Mouse (Mus musculus) midbrain, postnatal 0 days (tissue): ENCODE results near the gene Aplp2. TPM values are rescaled to one million over a fixed set of nuclear protein-coding genes. Genes with fewer than 3 reads are reported as not detected.

ENCODE experiments used
- ATAC-seq: fragments of 200-750 bp; cut with Nextera tagmentation; 2 replicates; pipeline ENCODE4 v1.8.0; 2017; ENCODE audit warnings: moderate number of reproducible peaks, mild to moderate bottlenecking, moderate TSS enrichment, moderate library complexity; ENCODE audit not compliant: low FRiP score
- DNase-seq: peaks from one replicate; pipeline ENCODE4 v3.0.0-alpha.2; 2015; ENCODE audit warnings: low spot score
- H3K27ac ChIP-seq: fragments of 300-500 bp; sonication (generic); 2 replicates; pipeline ENCODE4 v1.5.1; 2014; ENCODE audit warnings: low read depth, mild to moderate bottlenecking, low read length, mixed read lengths
- H3K27me3 ChIP-seq: fragments of 300-500 bp; sonication (generic); 2 replicates; pipeline ENCODE4 v1.6.1; 2014; ENCODE audit warnings: low read length, control low read depth, mixed read lengths; ENCODE audit not compliant: insufficient read depth
- H3K36me3 ChIP-seq: fragments of 300-500 bp; sonication (generic); 2 replicates; pipeline ENCODE4 v1.6.1; 2014; ENCODE audit warnings: low read length, control low read depth, mixed read lengths; ENCODE audit not compliant: insufficient read depth
- H3K4me1 ChIP-seq: fragments of 300-500 bp; sonication (generic); 2 replicates; pipeline ENCODE4 v1.6.1; 2014; ENCODE audit warnings: mild to moderate bottlenecking, control low read depth, antibody characterized with exemption, low read length, mixed read lengths; ENCODE audit not compliant: insufficient read depth
- H3K4me2 ChIP-seq: fragments of 300-500 bp; sonication (generic); 2 replicates; pipeline ENCODE4 v1.6.1; 2014; ENCODE audit warnings: low read depth, mild to moderate bottlenecking, low read length, mixed read lengths; ENCODE audit not compliant: poor library complexity, severe bottlenecking
- H3K4me3 ChIP-seq: fragments of 300-500 bp; sonication (generic); 2 replicates; pipeline ENCODE4 v1.5.1; 2014; ENCODE audit warnings: low read depth, mild to moderate bottlenecking, low read length, moderate library complexity
- H3K9ac ChIP-seq: fragments of 300-500 bp; sonication (generic); replicated peaks from 2 replicates; pipeline ENCODE4 v1.6.1; 2014; ENCODE audit warnings: mild to moderate bottlenecking, low read length, moderate library complexity, mixed read lengths; ENCODE audit not compliant: poor library complexity, severe bottlenecking
- H3K9me3 ChIP-seq: fragments of 300-500 bp; sonication (generic); 2 replicates; pipeline ENCODE4 v1.6.1; 2016; ENCODE audit warnings: low read length, control low read depth
- CTCF ChIP-seq: IDR thresholded peaks from 2 replicates; pipeline ENCODE4 v1.5.1; 2016; ENCODE audit warnings: antibody characterized with exemption, mild to moderate bottlenecking
- WGBS: fragments of 180-500 bp; shearing (Covaris S2); extraction: QIAGEN DNeasy Blood & Tissue Kit; methylation state at CpG from one replicate; pipeline ENCODE4 v1.1.7; 2014; 5-methylcytosine and 5-hydroxymethylcytosine counted together
- polyA plus RNA-seq: library from polyadenylated mRNA; unstranded; fragments of >200 nt; fragmentation: Nextera tagmentation; extraction: Ambion mirVana; gene quantifications from 2 replicates; pipeline ENCODE4 v1.2.1, GENCODE M21; 2015
- total RNA-seq: library from RNA; depleted of rRNA; stranded (reverse); fragments of >200 nt; gene quantifications from 2 replicates; pipeline ENCODE4 v1.2.3, GENCODE M21; 2014; rRNA removed

Gene Aplp2
- total RNA-seq = 379 and 425 TPM in 2 replicates
- 406 and 441 TPM in 2 replicates for polyA plus RNA-seq

- Histone ChIP-seq H3K27ac (peak within 1 kb of the TSS; percentile 92), H3K4me2 (peak within 1 kb of the TSS; percentile 93), H3K27me3 (no peaks in the 10 kb centered on the region), H3K4me3 (peak within 1 kb of the TSS; percentile 73), H3K4me1 (no peaks in the 10 kb centered on the region; the same call in 1 of the 2 replicates), H3K36me3 (no peaks in the 10 kb centered on the region), H3K9ac (peak within 1 kb of the TSS; percentile 70), H3K9me3 (no peaks in the 10 kb centered on the region)
- peak; percentile 9 for TF ChIP-seq CTCF
- peak; percentile 99 for ATAC-seq
- 1% methylated on average over 61 of the region's 63 CpGs for WGBS
- peak; percentile 99 for DNase-seq
Observed at GRCm38 (mm10) chr9:31211690-31212499, at the start of gene Aplp2. Gene Aplp2 (minus strand): TSS chr9:31211815.

GRCm38 (mm10) chr9:31260219-31260618 lies 48.6 kb upstream of the Aplp2 start:
- H3K36me3 ChIP-seq = no peaks in the 10 kb centered on the region
- H3K4me1 ChIP-seq = no peaks in the 10 kb centered on the region
- H3K27me3 ChIP-seq = no peaks in the 10 kb centered on the region
- ATAC-seq (no peak), DNase-seq (no peak)
- H3K9ac ChIP-seq = no peak overlapping the region
- WGBS = 77% methylated on average over 4 of the region's 4 CpGs
- H3K9me3 ChIP-seq = no peaks in the 10 kb centered on the region
- no peak overlapping the region for H3K27ac ChIP-seq
- no peak overlapping the region for H3K4me3 ChIP-seq
- no peak for TF ChIP-seq CTCF
- H3K4me2 ChIP-seq = no peak overlapping the region

GRCm38 (mm10) chr9:31258237-31258636 lies 46.6 kb upstream of the Aplp2 start:
- 71% methylated on average over 3 of the region's 3 CpGs for WGBS
- Histone ChIP-seq H3K4me1 (no peaks in the 10 kb centered on the region), H3K9ac (no peak overlapping the region), H3K36me3 (no peaks in the 10 kb centered on the region), H3K27ac (no peak overlapping the region), H3K4me3 (no peak overlapping the region), H3K4me2 (no peak overlapping the region), H3K27me3 (no peaks in the 10 kb centered on the region), H3K9me3 (no peaks in the 10 kb centered on the region)
- ATAC-seq (no peak), DNase-seq (no peak)
- TF ChIP-seq CTCF = no peak

- H3K9ac ChIP-seq = no peak overlapping the region
- H3K4me3 ChIP-seq = no peak overlapping the region
- DNase-seq = no peak
- TF ChIP-seq CTCF = no peak
- no peaks in the 10 kb centered on the region for H3K36me3 ChIP-seq
- no peaks in the 10 kb centered on the region for H3K27me3 ChIP-seq
- 75% methylated on average over 7 of the region's 7 CpGs for WGBS
- H3K27ac ChIP-seq = no peak overlapping the region
- ATAC-seq = no peak
- no peaks in the 10 kb centered on the region for H3K9me3 ChIP-seq
- H3K4me1 ChIP-seq = no peaks in the 10 kb centered on the region
- no peak overlapping the region for H3K4me2 ChIP-seq
Observed at GRCm38 (mm10) chr9:31255953-31256352, 44.3 kb upstream of the Aplp2 start.

- Histone ChIP-seq H3K9ac (no peak overlapping the region), H3K36me3 (no peaks in the 10 kb centered on the region), H3K9me3 (no peaks in the 10 kb centered on the region), H3K4me2 (no peak overlapping the region), H3K27me3 (no peaks in the 10 kb centered on the region), H3K4me3 (no peak overlapping the region), H3K4me1 (no peaks in the 10 kb centered on the region), H3K27ac (no peak overlapping the region)
- WGBS = 94% methylated on average over 7 of the region's 7 CpGs
- ATAC-seq = no peak
- DNase-seq = no peak
- TF ChIP-seq CTCF = no peak
Observed at GRCm38 (mm10) chr9:31254697-31255004, 43.0 kb upstream of the Aplp2 start.

GRCm38 (mm10) chr9:31253866-31254696 lies 42.5 kb upstream of the Aplp2 start:
- H3K4me2 ChIP-seq = no peak overlapping the region
- H3K27ac ChIP-seq = no peak overlapping the region

More at GRCm38 (mm10) chr9:31253866-31254696, 42.5 kb upstream of the Aplp2 start:
- DNase-seq (no peak), ATAC-seq (no peak)
- no peak for TF ChIP-seq CTCF
- H3K36me3 ChIP-seq = no peaks in the 10 kb centered on the region
- WGBS = 82% methylated on average over 11 of the region's 11 CpGs
- no peaks in the 10 kb centered on the region for H3K4me1 ChIP-seq
- H3K4me3 ChIP-seq = no peak overlapping the region
- no peaks in the 10 kb centered on the region for H3K27me3 ChIP-seq
- no peak overlapping the region for H3K9ac ChIP-seq
- no peaks in the 10 kb centered on the region for H3K9me3 ChIP-seq
